Mouse (Mus musculus) retina, embryonic 14.5 days (tissue): ENCODE measurements at regions not wholly inside any gene's neighbourhood (a gene's known extent, or its start where the extent isn't known, plus 50 kb on each side); places are given as distances from the start of the nearest gene placed in this dataset.
"Not testable (repeated sequence)": the region's sequence is repeated elsewhere in the genome, so short reads cannot be mapped to it uniquely, and the experiment has no call there.

Source experiments
- DNase-seq: peaks from one replicate; pipeline ENCODE4 v3.0.0-alpha.2; 2015; ENCODE audit warnings: low spot score

GRCm38 (mm10) chr3:18743474-18743873, 795.3 kb downstream of the Cypt12 start:
- DNase-seq = no peak

DNA sequence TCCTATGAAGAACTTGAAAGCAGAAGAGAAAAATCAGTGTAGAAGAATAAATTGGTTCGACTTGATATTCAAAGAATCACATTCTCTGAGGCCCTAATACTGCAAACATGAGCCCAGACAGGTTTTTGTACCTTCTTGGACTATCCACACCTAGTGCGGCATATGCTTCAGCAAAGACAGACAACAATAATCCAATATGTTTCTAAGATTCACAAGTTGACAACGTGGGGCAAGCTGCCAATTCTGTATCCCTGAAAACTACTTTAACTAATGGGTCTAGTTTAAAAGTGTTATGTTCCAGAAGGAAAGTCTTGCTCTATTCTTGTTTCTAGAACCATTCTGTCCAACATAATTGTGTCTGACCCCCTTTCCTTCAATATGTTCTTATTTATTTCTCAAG, 796.0 kb downstream of the Cypt12 start:
- DNase-seq = no peak

DNA sequence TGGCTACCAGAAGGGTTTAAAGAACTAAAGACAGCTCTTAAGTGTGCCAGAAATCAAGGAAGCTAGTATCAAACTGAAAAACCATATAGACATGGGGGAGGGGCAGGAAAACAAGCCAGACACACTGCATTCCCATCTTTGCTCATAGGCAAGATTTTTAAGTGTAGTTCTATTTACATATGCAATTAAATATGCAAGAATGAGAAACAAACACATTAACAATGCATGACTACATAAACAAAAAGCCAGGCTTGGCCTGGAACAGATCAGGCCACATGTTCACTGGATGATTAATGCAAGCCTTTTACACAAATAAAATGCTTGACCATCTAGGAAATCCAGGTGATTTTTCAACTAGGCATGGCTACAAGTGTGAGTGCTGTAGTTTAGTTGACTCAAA, 798.0 kb downstream of the Cypt12 start:
- DNase-seq = no peak

DNA sequence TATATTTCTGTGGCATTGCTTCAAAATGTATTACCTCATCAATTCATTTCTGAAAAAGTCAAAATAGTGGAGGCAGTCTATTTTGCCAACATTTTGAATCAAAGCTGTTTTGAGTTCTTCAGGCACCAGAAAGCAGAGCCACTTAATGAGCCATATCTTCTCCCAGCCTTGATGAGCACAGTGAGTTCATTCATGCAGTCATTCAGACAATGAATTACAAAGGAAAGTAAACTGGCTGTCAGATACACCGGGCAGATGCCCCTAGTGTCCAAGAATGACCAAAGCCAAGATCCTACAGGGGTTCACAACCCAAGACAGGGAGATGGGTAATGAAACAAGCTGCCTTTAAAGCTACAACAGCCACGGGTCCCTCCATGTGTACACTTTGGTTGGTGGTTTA, 798.7 kb downstream of the Cypt12 start:
- peak; percentile 13 for DNase-seq

DNA sequence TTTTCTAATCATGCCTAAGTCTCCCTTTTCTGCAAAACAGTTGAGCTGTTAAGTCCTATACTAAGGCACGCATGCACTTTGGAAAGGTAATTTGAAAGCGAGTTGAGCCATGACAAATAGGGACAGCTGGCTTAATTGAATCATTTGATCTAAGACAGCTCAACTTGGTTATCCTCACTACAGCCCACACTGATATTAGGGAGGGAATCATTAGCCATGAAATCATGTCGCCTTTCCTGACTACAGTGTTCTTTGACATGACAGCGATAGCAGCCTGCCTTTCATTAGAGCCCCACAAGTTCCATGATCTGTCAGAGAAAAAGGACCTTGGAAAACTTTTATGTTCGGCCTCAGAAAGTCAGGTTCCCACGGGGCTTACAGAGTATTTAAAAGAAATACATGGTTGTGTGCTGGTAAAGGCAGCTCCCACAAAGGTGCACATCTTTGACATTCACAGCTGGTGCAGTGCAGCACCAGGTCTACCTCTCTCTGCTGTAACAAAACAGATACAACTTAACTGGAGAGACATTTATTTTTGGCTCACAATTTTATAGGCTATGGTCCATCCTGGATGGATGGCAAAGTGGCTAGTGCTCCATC, 803.5 kb downstream of the Cypt12 start:
- peak; percentile 11 for DNase-seq

- peak; percentile 18 for DNase-seq
Measured at GRCm38 (mm10) chr3:18764301-18765078, 816.3 kb downstream of the Cypt12 start.

DNA sequence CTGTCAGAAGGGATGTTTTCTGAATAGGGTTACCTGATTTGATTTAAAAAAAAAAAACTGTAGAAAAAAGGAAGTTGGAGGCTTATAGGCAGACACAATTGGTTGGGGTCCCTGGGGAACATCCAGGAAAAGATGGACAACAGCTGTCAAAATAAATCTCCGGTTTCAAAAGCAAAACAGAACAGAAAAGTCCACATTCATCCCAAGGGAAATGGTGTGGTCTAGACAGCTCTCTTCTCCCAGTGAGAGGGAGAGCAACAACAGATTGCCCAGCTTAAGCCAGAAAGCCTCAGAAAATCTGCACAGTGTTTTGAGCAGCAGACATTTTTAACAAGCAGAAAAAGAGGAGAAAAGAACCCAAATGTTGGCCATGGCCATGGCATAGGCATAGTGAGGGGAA, 830.3 kb downstream of the Cypt12 start:
- no peak for DNase-seq

- no peak for DNase-seq
Measured at GRCm38 (mm10) chr3:18787531-18788176, 839.4 kb downstream of the Cypt12 start.

- DNase-seq = no peak
Measured at GRCm38 (mm10) chr3:18802794-18803193, 825.7 kb downstream of the 1700064H15Rik start.

GRCm38 (mm10) chr3:18828788-18829320, 799.6 kb downstream of the 1700064H15Rik start:
- not testable (repeated sequence) for DNase-seq

- no peak for DNase-seq
Measured at GRCm38 (mm10) chr3:18868117-18868739, 760.2 kb downstream of the 1700064H15Rik start.

DNA sequence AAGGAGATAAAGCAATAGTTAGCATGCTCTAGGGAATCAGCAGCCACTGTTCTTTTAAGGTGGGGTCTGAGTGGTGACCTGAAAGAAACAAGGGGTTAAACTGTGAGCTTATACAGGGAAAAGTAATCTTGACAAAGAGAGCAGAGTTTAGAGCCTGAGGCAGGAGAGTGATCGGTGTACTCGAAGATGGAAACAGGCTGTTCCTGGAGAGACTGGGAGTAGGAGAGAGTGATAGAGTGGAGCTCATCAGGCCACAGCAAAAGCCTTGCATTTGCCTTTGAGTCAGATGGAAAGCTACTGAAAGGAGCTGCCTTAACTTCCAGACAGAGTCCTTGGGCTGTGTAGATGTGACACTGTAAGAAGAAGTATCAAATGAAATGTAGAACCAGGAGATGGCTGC, 759.7 kb downstream of the 1700064H15Rik start:
- no peak for DNase-seq

GRCm38 (mm10) chr3:18877060-18877459, 751.4 kb downstream of the 1700064H15Rik start:
- DNase-seq = no peak

- no peak for DNase-seq
Measured at GRCm38 (mm10) chr3:18877572-18877971, 750.9 kb downstream of the 1700064H15Rik start.

- no peak for DNase-seq
Measured at GRCm38 (mm10) chr3:18881186-18881585, 747.3 kb downstream of the 1700064H15Rik start.

- no peak for DNase-seq
Measured at GRCm38 (mm10) chr3:18892813-18893212, 735.7 kb downstream of the 1700064H15Rik start.

DNA sequence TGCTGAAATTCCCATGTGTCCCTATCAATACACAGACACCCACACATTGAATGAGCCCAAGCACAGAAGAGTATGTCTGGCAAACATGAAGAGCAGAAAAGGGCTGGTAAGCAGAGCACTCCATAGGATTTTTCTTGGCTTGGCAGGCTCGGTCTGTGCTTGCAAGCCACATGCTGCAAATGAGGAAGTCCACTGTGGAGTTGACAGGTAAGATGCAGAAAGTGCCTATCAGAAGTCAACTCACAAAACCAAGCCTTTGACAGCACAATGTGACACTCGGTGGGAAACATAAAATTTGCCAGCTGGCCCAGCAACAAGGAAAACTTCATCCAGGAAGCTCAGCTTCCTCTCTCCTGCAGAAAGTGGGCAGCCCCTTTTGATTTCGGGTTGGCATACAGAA, 722.7 kb downstream of the 1700064H15Rik start:
- no peak for DNase-seq

- no peak for DNase-seq
Measured at GRCm38 (mm10) chr3:18906210-18906609, 722.3 kb downstream of the 1700064H15Rik start.

GRCm38 (mm10) chr3:18908737-18909136, 719.7 kb downstream of the 1700064H15Rik start:
- DNase-seq = no peak

GRCm38 (mm10) chr3:18928401-18929104, 699.9 kb downstream of the 1700064H15Rik start:
- peak; percentile 21 for DNase-seq

DNA sequence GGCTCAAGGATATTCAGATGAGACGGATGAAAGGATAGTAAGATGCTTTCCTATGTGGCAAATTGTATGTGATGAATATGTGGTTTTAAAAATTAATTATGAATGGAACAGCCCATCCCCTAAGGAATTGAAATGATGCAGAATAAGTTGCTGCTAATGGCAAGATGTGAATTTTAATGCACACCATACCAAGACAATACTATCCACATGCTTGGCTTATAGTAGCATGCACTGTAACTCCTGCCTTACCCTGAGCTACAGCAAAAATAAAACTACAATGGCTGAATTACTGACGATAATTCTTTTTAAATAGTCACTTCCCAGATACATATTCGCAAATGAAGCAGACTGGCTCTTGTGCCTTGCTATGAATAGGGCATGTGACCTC, 699.4 kb downstream of the 1700064H15Rik start:
- DNase-seq = peak; percentile 10
